In genomic region chr10:128185277-128185940, GRCm38 (mm10) we compare ENCODE assay signal across 11 mouse cellular contexts. TPM values are rescaled to one million over a fixed set of nuclear protein-coding genes. Genes with fewer than 3 reads are reported as not detected.
DNase-seq lines count a peak whose midpoint lies in the region; ATAC-seq lines count a peak whose summit lies in the region.
"Had no signal": no experiment of that assay in that cellular context is flagged by ENCODE, and none has a peak within 500 bp of the region (broad histone marks: within the 10 kb centered on the region; RNA-seq: fewer than 3 reads in every experiment).

No protein-coding gene starts in this region.

- 0 out of 2 replicates have a peak, but pooled peaks have one; percentile 7 for ATAC-seq in embryonic facial prominence, embryonic 14.5 days (ENCODE audit: low read depth)
- peak; percentile 25; the same call in 1 of the 2 replicates for ATAC-seq in liver, embryonic 11.5 days (replicated peaks; ENCODE audit: low FRiP score)
- ATAC-seq in liver, embryonic 12.5 days, result no peak
- ATAC-seq in limb, embryonic 15.5 days (ENCODE audit: insufficient number of reproducible peaks, low FRiP score, low TSS enrichment, low read depth), result 0 out of 2 replicates have a peak, but pooled peaks have one; percentile 19

- H3K27ac ChIP-seq in embryonic facial prominence, embryonic 14.5 days (replicated peaks; ENCODE audit: low read depth, low read length), result no peak overlapping the region
- H3K27ac ChIP-seq in embryonic facial prominence, embryonic 10.5 days (replicated peaks), result no peak overlapping the region
- H3K27ac ChIP-seq in liver, embryonic 11.5 days (ENCODE audit: low read depth, low read length), result no peak overlapping the region
- no peak overlapping the region for H3K27ac ChIP-seq in liver, embryonic 12.5 days
- H3K27ac ChIP-seq in limb, embryonic 15.5 days, result no peak overlapping the region
- H3K27ac ChIP-seq: heart, embryonic 13.5 days; liver, embryonic 14.5 days; neural tube, embryonic 13.5 days had no signal

- no peaks in the 10 kb centered on the region for H3K27me3 ChIP-seq in embryonic facial prominence, embryonic 14.5 days (replicated peaks; ENCODE audit: control insufficient read depth, insufficient read depth, low read length)
- no peaks in the 10 kb centered on the region for H3K27me3 ChIP-seq in embryonic facial prominence, embryonic 10.5 days (replicated peaks; ENCODE audit: low read depth, poor library complexity, severe bottlenecking)
- H3K27me3 ChIP-seq in liver, embryonic 11.5 days (replicated peaks; ENCODE audit: control insufficient read depth, insufficient read depth, low read length), result no peaks in the 10 kb centered on the region
- H3K27me3 ChIP-seq in liver, embryonic 12.5 days (replicated peaks), result peaks cover 1% of the 10 kb centered on the region; the same call in 1 of the 2 replicates
- no peaks in the 10 kb centered on the region for H3K27me3 ChIP-seq in limb, embryonic 15.5 days
- H3K27me3 ChIP-seq: heart, embryonic 13.5 days; neural tube, embryonic 13.5 days had no signal

- H3K4me3 ChIP-seq in embryonic facial prominence, embryonic 14.5 days (ENCODE audit: low read depth, low read length), result no peak overlapping the region
- H3K4me3 ChIP-seq in embryonic facial prominence, embryonic 10.5 days, result no peak overlapping the region
- no peak overlapping the region for H3K4me3 ChIP-seq in liver, embryonic 11.5 days (ENCODE audit: low read depth, low read length)
- no peak overlapping the region for H3K4me3 ChIP-seq in liver, embryonic 12.5 days
- H3K4me3 ChIP-seq in limb, embryonic 15.5 days, result no peak overlapping the region
- H3K4me3 ChIP-seq: heart, embryonic 13.5 days; neural tube, embryonic 13.5 days had no signal

- peak; percentile 23 for DNase-seq in embryonic facial prominence, embryonic 14.5 days (ENCODE audit: low spot score)
- no peak for DNase-seq in embryonic facial prominence, embryonic 10.5 days (ENCODE audit: low spot score)
- no peak for DNase-seq in liver, embryonic 11.5 days (ENCODE audit: low spot score)
- peak; percentile 31 for DNase-seq in R1 (ENCODE audit: low read depth, low spot score)
- no peak for DNase-seq in cerebellum, postnatal 14 days
- DNase-seq in ovary, postnatal 36 days (ENCODE audit: low spot score), result no peak

- no peak overlapping the region for H3K4me2 ChIP-seq in embryonic facial prominence, embryonic 14.5 days (ENCODE audit: low read depth, low read length)
- H3K4me2 ChIP-seq in liver, embryonic 11.5 days, result no peak overlapping the region
- no peak overlapping the region for H3K4me2 ChIP-seq in liver, embryonic 12.5 days
- H3K4me2 ChIP-seq in limb, embryonic 15.5 days, result no peak overlapping the region
- H3K4me2 ChIP-seq: heart, embryonic 13.5 days; neural tube, embryonic 13.5 days had no signal

- WGBS in embryonic facial prominence, embryonic 14.5 days, result 52% methylated on average over 6 of the region's 6 CpGs
- 81% methylated on average over 6 of the region's 6 CpGs for WGBS in embryonic facial prominence, embryonic 10.5 days
- 71% methylated on average over 6 of the region's 6 CpGs for WGBS in liver, embryonic 11.5 days
- 77% methylated on average over 6 of the region's 6 CpGs for WGBS in liver, embryonic 12.5 days (ENCODE audit: insufficient replicate concordance)
- 62% methylated on average over 6 of the region's 6 CpGs for WGBS in limb, embryonic 15.5 days

- no peaks in the 10 kb centered on the region for H3K4me1 ChIP-seq in embryonic facial prominence, embryonic 14.5 days (ENCODE audit: control insufficient read depth, insufficient read depth, low read length)
- peaks cover under 1% of the 10 kb centered on the region; the same call in 1 of the 2 replicates for H3K4me1 ChIP-seq in embryonic facial prominence, embryonic 10.5 days
- peaks cover 8% of the 10 kb centered on the region; the same call in 1 of the 2 replicates for H3K4me1 ChIP-seq in liver, embryonic 11.5 days (replicated peaks; ENCODE audit: control insufficient read depth, insufficient read depth, low read length)
- peaks cover 39% of the 10 kb centered on the region for H3K4me1 ChIP-seq in liver, embryonic 12.5 days
- peaks cover 3% of the 10 kb centered on the region; the same call in 1 of the 2 replicates for H3K4me1 ChIP-seq in limb, embryonic 15.5 days
- H3K4me1 ChIP-seq: neural tube, embryonic 13.5 days had no signal

- H3K9me3 ChIP-seq in embryonic facial prominence, embryonic 14.5 days (ENCODE audit: control insufficient read depth, low read length), result no peaks in the 10 kb centered on the region
- H3K9me3 ChIP-seq in embryonic facial prominence, embryonic 10.5 days, result no peaks in the 10 kb centered on the region
- no peaks in the 10 kb centered on the region for H3K9me3 ChIP-seq in liver, embryonic 11.5 days (ENCODE audit: control insufficient read depth, low read length)
- H3K9me3 ChIP-seq in liver, embryonic 12.5 days (replicated peaks), result no peaks in the 10 kb centered on the region
- H3K9me3 ChIP-seq in limb, embryonic 15.5 days, result no peaks in the 10 kb centered on the region
- H3K9me3 ChIP-seq: heart, embryonic 13.5 days; neural tube, embryonic 13.5 days had no signal

- no peaks in the 10 kb centered on the region for H3K36me3 ChIP-seq in embryonic facial prominence, embryonic 14.5 days (ENCODE audit: control insufficient read depth, insufficient read depth, low read length)
- H3K36me3 ChIP-seq in embryonic facial prominence, embryonic 10.5 days (replicated peaks), result no peaks in the 10 kb centered on the region
- no peaks in the 10 kb centered on the region for H3K36me3 ChIP-seq in liver, embryonic 11.5 days (ENCODE audit: control insufficient read depth, insufficient read depth, low read length)
- no peaks in the 10 kb centered on the region for H3K36me3 ChIP-seq in liver, embryonic 12.5 days
- no peaks in the 10 kb centered on the region for H3K36me3 ChIP-seq in limb, embryonic 15.5 days
- H3K36me3 ChIP-seq: heart, embryonic 13.5 days; neural tube, embryonic 13.5 days had no signal

- H3K9ac ChIP-seq in embryonic facial prominence, embryonic 14.5 days (ENCODE audit: low read depth, low read length), result no peak overlapping the region
- H3K9ac ChIP-seq in liver, embryonic 11.5 days (ENCODE audit: low read depth, low read length), result no peak overlapping the region
- no peak overlapping the region for H3K9ac ChIP-seq in liver, embryonic 12.5 days
- no peak overlapping the region for H3K9ac ChIP-seq in limb, embryonic 15.5 days
- H3K9ac ChIP-seq: heart, embryonic 13.5 days; liver, embryonic 14.5 days; neural tube, embryonic 13.5 days had no signal

RNA-seq across cellular contexts. Expression of gene Rbms2, which starts 5.3 kb away (rescaled TPM):
- 31.3 and 32.4 TPM in 2 replicates for polyA plus RNA-seq in embryonic facial prominence, embryonic 14.5 days (2014; fragmentation: Nextera tagmentation; extraction: Ambion mirVana)
- 27.9 and 31.0 TPM in 2 replicates for polyA plus RNA-seq in embryonic facial prominence, embryonic 10.5 days (2016; fragmentation: Nextera tagmentation; extraction: Ambion mirVana)
- 14.6 and 17.0 TPM in 2 replicates for polyA plus RNA-seq in liver, embryonic 11.5 days (2014; fragmentation: Nextera tagmentation; extraction: Ambion mirVana)
- 8.7 and 10.1 TPM in 2 replicates for polyA plus RNA-seq in liver, embryonic 12.5 days (2016; fragmentation: Nextera tagmentation; extraction: Ambion mirVana)
- polyA plus RNA-seq in limb, embryonic 15.5 days (2015; fragmentation: Nextera tagmentation; extraction: Ambion mirVana), result 42.2 and 43.8 TPM in 2 replicates

RNA-seq across cellular contexts. Expression of gene Gls2, which starts 8.8 kb away (rescaled TPM):
- 1.1 and 2.6 TPM in 2 replicates for polyA plus RNA-seq in embryonic facial prominence, embryonic 14.5 days (2014; fragmentation: Nextera tagmentation; extraction: Ambion mirVana)
- 1.4 and 1.5 TPM in 2 replicates for polyA plus RNA-seq in embryonic facial prominence, embryonic 10.5 days (2016; fragmentation: Nextera tagmentation; extraction: Ambion mirVana)
- polyA plus RNA-seq in liver, embryonic 11.5 days (2014; fragmentation: Nextera tagmentation; extraction: Ambion mirVana), result 3.1 and 3.4 TPM in 2 replicates
- 1.8 and 2.8 TPM in 2 replicates for polyA plus RNA-seq in liver, embryonic 12.5 days (2016; fragmentation: Nextera tagmentation; extraction: Ambion mirVana)
- polyA plus RNA-seq in limb, embryonic 15.5 days (2015; fragmentation: Nextera tagmentation; extraction: Ambion mirVana), result 1.8 TPM in 2 replicates

RNA-seq across cellular contexts. Expression of gene Spryd4, which starts 26.2 kb away (rescaled TPM):
- 30.8 and 35.8 TPM in 2 replicates for polyA plus RNA-seq in embryonic facial prominence, embryonic 14.5 days (2014; fragmentation: Nextera tagmentation; extraction: Ambion mirVana)
- polyA plus RNA-seq in embryonic facial prominence, embryonic 10.5 days (2016; fragmentation: Nextera tagmentation; extraction: Ambion mirVana), result 31.3 and 31.8 TPM in 2 replicates
- polyA plus RNA-seq in liver, embryonic 11.5 days (2014; fragmentation: Nextera tagmentation; extraction: Ambion mirVana), result 32.4 and 37.4 TPM in 2 replicates
- 24.1 and 25.1 TPM in 2 replicates for polyA plus RNA-seq in liver, embryonic 12.5 days (2016; fragmentation: Nextera tagmentation; extraction: Ambion mirVana)
- 34.2 and 36.3 TPM in 2 replicates for polyA plus RNA-seq in limb, embryonic 15.5 days (2015; fragmentation: Nextera tagmentation; extraction: Ambion mirVana)

RNA-seq across cellular contexts. Expression of gene Mip, which starts 40.2 kb away (rescaled TPM):
- polyA plus RNA-seq in embryonic facial prominence, embryonic 14.5 days (2014; fragmentation: Nextera tagmentation; extraction: Ambion mirVana), result 0.15 and 0.35 TPM in 2 replicates
- polyA plus RNA-seq in embryonic facial prominence, embryonic 10.5 days (2016; fragmentation: Nextera tagmentation; extraction: Ambion mirVana), result not detected in 2 replicates
- polyA plus RNA-seq in liver, embryonic 11.5 days (2014; fragmentation: Nextera tagmentation; extraction: Ambion mirVana), result 0.08 TPM in 1 of 2 replicates, not detected in the other
- polyA plus RNA-seq in liver, embryonic 12.5 days (2016; fragmentation: Nextera tagmentation; extraction: Ambion mirVana), result not detected in 2 replicates
- 0.12 and 0.26 TPM in 2 replicates for polyA plus RNA-seq in limb, embryonic 15.5 days (2015; fragmentation: Nextera tagmentation; extraction: Ambion mirVana)
- polyA plus RNA-seq: heart, embryonic 13.5 days; neural tube, embryonic 13.5 days had no signal

RNA-seq across cellular contexts. Expression of gene Timeless, which starts 46.5 kb away (rescaled TPM):
- polyA plus RNA-seq in embryonic facial prominence, embryonic 14.5 days (2014; fragmentation: Nextera tagmentation; extraction: Ambion mirVana), result 35.4 and 53.3 TPM in 2 replicates
- polyA plus RNA-seq in embryonic facial prominence, embryonic 10.5 days (2016; fragmentation: Nextera tagmentation; extraction: Ambion mirVana), result 95.9 and 103 TPM in 2 replicates
- polyA plus RNA-seq in liver, embryonic 11.5 days (2014; fragmentation: Nextera tagmentation; extraction: Ambion mirVana), result 67.5 and 71.2 TPM in 2 replicates
- 45.2 and 46.5 TPM in 2 replicates for polyA plus RNA-seq in liver, embryonic 12.5 days (2016; fragmentation: Nextera tagmentation; extraction: Ambion mirVana)
- polyA plus RNA-seq in limb, embryonic 15.5 days (2015; fragmentation: Nextera tagmentation; extraction: Ambion mirVana), result 46.2 and 46.9 TPM in 2 replicates

Comparison
In these comparisons a context has a peak if more than half of its experiments do, and no peak if none do; other contexts are left out.
1. DNase-seq: peak in embryonic facial prominence, embryonic 14.5 days (single experiment) and R1 (single experiment); none in embryonic facial prominence, embryonic 10.5 days (single experiment), liver, embryonic 11.5 days (single experiment), cerebellum, postnatal 14 days (0 of 2) and ovary, postnatal 36 days (single experiment).